Mouse (Mus musculus) CH12.LX (cell line): ENCODE data around the gene Fkbp4. TPM values are rescaled to one million over a fixed set of nuclear protein-coding genes. Genes with fewer than 3 reads are reported as not detected.
A peak's percentile ranks its signal among the peaks of the same experiment; 100 is the strongest.

ENCODE experiments used
- DNase-seq: peaks from one replicate; pipeline ENCODE4 v3.0.0-alpha.2; 2013; ENCODE audit errors: extremely low read depth
- H3K27ac ChIP-seq: 2 replicates; pipeline ENCODE4 v1.5.1; 2012; ENCODE audit warnings: low read depth, mild to moderate bottlenecking, control low read depth, moderate library complexity; ENCODE audit not compliant: insufficient read depth
- H3K27me3 ChIP-seq: replicated peaks from 2 replicates; pipeline ENCODE3; 2012; ENCODE audit warnings: inconsistent platforms
- H3K36me3 ChIP-seq, 2 experiments: replicated peaks in 1 of 2; 2 replicates each; pipeline versions ENCODE3 to v1.6.1; 2012; ENCODE audit warnings: inconsistent platforms in 1 of 2, low read length in 1 of 2, mild to moderate bottlenecking in 1 of 2, mixed read lengths in 1 of 2, moderate library complexity in 1 of 2; ENCODE audit not compliant: control insufficient read depth in 1 of 2, insufficient read depth in 1 of 2
- H3K4me1 ChIP-seq, 2 experiments: 2 replicates each; pipeline ENCODE4 v1.6.1; 2012; ENCODE audit warnings: inconsistent platforms in 1 of 2, moderate library complexity in 1 of 2; ENCODE audit not compliant: insufficient read depth in 2 of 2, control insufficient read depth in 1 of 2
- H3K4me2 ChIP-seq: 2 replicates; pipeline ENCODE4 v1.6.1; 2012; ENCODE audit warnings: low read depth, mild to moderate bottlenecking, control low read depth; ENCODE audit not compliant: poor library complexity, insufficient read depth, severe bottlenecking
- H3K4me3 ChIP-seq, 3 experiments: fragments of 150-350 bp in 1 of 3; sonication (generic) in 1 of 3; replicated peaks in 1 of 3; 2 replicates each; pipeline versions ENCODE3 to v1.5.1; 2011 to 2012; ENCODE audit warnings: low read depth in 2 of 3, low read length in 2 of 3, mild to moderate bottlenecking in 2 of 3, moderate library complexity in 2 of 3, control low read depth in 1 of 3, improper control_type of control experiment in 1 of 3, inconsistent platforms in 1 of 3, mixed read lengths in 1 of 3; ENCODE audit not compliant: poor library complexity in 1 of 3
- H3K79me2 ChIP-seq: replicated peaks from 2 replicates; pipeline ENCODE4 v1.6.1; 2012; ENCODE audit warnings: mild to moderate bottlenecking, moderate library complexity; ENCODE audit not compliant: control insufficient read depth, poor library complexity, insufficient read depth, severe bottlenecking; ENCODE audit errors: extremely low read depth
- H3K9ac ChIP-seq: 2 replicates; pipeline ENCODE4 v1.6.1; 2012; ENCODE audit warnings: low read depth, mild to moderate bottlenecking, control low read depth, moderate library complexity; ENCODE audit not compliant: insufficient read depth
- H3K9me3 ChIP-seq: replicated peaks from 2 replicates; pipeline ENCODE3; 2012; ENCODE audit warnings: low read length, inconsistent platforms, mixed read lengths
- BHLHE40 ChIP-seq: IDR thresholded peaks from 2 replicates; pipeline ENCODE4 v1.6.1; 2011; ENCODE audit warnings: mild to moderate bottlenecking, low read depth, low read length, improper control_type of control experiment
- GABPA ChIP-seq: IDR thresholded peaks from 2 replicates; pipeline ENCODE4 v1.6.1; 2012; ENCODE audit warnings: low read depth, low read length, improper control_type of control experiment, inconsistent platforms; ENCODE audit not compliant: insufficient replicate concordance
- HCFC1 ChIP-seq: IDR thresholded peaks from 2 replicates; pipeline ENCODE4 v1.6.1; 2012; ENCODE audit warnings: low read depth, mild to moderate bottlenecking, inconsistent platforms, low read length, improper control_type of control experiment
- IRF4 ChIP-seq: IDR thresholded peaks from 2 replicates; pipeline ENCODE4 v1.6.1; 2014; ENCODE audit warnings: low read depth, mild to moderate bottlenecking, inconsistent platforms, low read length, improper control_type of control experiment
- JUN ChIP-seq: IDR thresholded peaks from 2 replicates; pipeline ENCODE4 v1.6.1; 2011; ENCODE audit warnings: low read depth, mild to moderate bottlenecking, low read length, improper control_type of control experiment, moderate library complexity; ENCODE audit not compliant: insufficient read depth
- KAT2A ChIP-seq: IDR thresholded peaks from 2 replicates; pipeline ENCODE4 v1.6.1; 2012; ENCODE audit warnings: low read length, improper control_type of control experiment, inconsistent platforms; ENCODE audit not compliant: insufficient replicate concordance
- MAFK ChIP-seq: IDR thresholded peaks from 2 replicates; pipeline ENCODE4 v1.6.1; 2011; ENCODE audit warnings: low read length, improper control_type of control experiment; ENCODE audit not compliant: insufficient replicate concordance
- MEF2A ChIP-seq: IDR thresholded peaks from 2 replicates; pipeline ENCODE4 v1.6.1; 2014; ENCODE audit warnings: low read depth, mild to moderate bottlenecking, inconsistent platforms, low read length, improper control_type of control experiment, borderline replicate concordance
- NRF1 ChIP-seq: IDR thresholded peaks from 2 replicates; pipeline ENCODE4 v1.6.1; 2014; ENCODE audit warnings: low read depth, mild to moderate bottlenecking, inconsistent platforms, low read length, improper control_type of control experiment, moderate library complexity
- POLR2AphosphoS2 ChIP-seq: IDR thresholded peaks from 2 replicates; pipeline ENCODE4 v1.6.1; 2011; ENCODE audit warnings: low read depth, low read length, improper control_type of control experiment
- UBTF ChIP-seq: IDR thresholded peaks from 2 replicates; pipeline ENCODE4 v1.6.1; 2012; ENCODE audit warnings: low read depth, mild to moderate bottlenecking, inconsistent platforms, low read length, improper control_type of control experiment, moderate library complexity
- USF2 ChIP-seq: conservative IDR thresholded peaks from 2 replicates; pipeline ENCODE4 v1.6.1; 2011; ENCODE audit warnings: low read depth, low read length, improper control_type of control experiment
- ZKSCAN1 ChIP-seq: IDR thresholded peaks from 2 replicates; pipeline ENCODE4 v1.6.1; 2012; ENCODE audit warnings: low read depth, inconsistent platforms, low read length, improper control_type of control experiment, borderline replicate concordance
- ZNF384 ChIP-seq: IDR thresholded peaks from 2 replicates; pipeline ENCODE4 v1.6.1; 2012; ENCODE audit warnings: low read depth, low read length, improper control_type of control experiment, inconsistent platforms
- dilution Hi-C: fragments of 300-500 bp; cut with MboI; formaldehyde crosslinking; loops from 2 replicates; pipeline ENCODE4 v1.14.3; 2020; ENCODE audit warnings: low sequenced_read_pairs; ENCODE audit not compliant: extremely low pct_unique_long_range_greater_than_20kb, extremely low pct_ligation_motif_present
- in situ Hi-C: fragments of 300-500 bp; cut with MboI; formaldehyde crosslinking; loops from 3 replicates; pipeline ENCODE4 v1.14.3; 2019; ENCODE audit warnings: low sequenced_read_pairs, low pct_ligation_motif_present, low pct_unique_long_range_greater_than_20kb, mixed read lengths
- polyA plus RNA-seq: library from polyadenylated mRNA; unstranded; fragments of >175 nt; gene quantifications from 2 replicates; pipeline ENCODE4 v1.2.1, GENCODE M21; 2012; ENCODE audit warnings: low read depth; ENCODE audit not compliant: insufficient read length
- total RNA-seq, 2 experiments: library from RNA; depleted of rRNA; stranded (reverse); fragments of 300-350 nt in 1 of 2; fragments of >200 nt in 1 of 2; gene quantifications; 2 replicates each; pipeline ENCODE4 v1.2.3; 2012 to 2014

Fkbp4 gene
- total and polyA plus RNA-seq, 3 experiments = 198 to 304 (median 265) TPM

GRCm38 (mm10) chr6:128423496-128424268 is 14.8 kb downstream of the Fkbp4 start:
- H3K4me1 ChIP-seq = peaks cover 0 to 16% of the 10 kb centered on the region in 2 experiments; a peak in 2 of 4 replicates
- H3K9me3 ChIP-seq = no peaks in the 10 kb centered on the region
- peak overlapping the region; percentile 62 to 91 (median 72) for H3K4me3 ChIP-seq
- H3K4me2 ChIP-seq = peak overlapping the region; percentile 100
- in situ Hi-C loops (no loop called here), dilution Hi-C loops (no loop called here)
- peaks cover 21% of the 10 kb centered on the region for H3K79me2 ChIP-seq
- TF ChIP-seq ZNF384 = peak; percentile 57
- TF ChIP-seq UBTF = no peak
- no peak for TF ChIP-seq MEF2A
- peaks cover 4 to 37% of the 10 kb centered on the region in 2 experiments for H3K36me3 ChIP-seq
- no peak overlapping the region; the same call in 1 of the 2 replicates for H3K27ac ChIP-seq
- peak overlapping the region; percentile 94 for H3K9ac ChIP-seq
- DNase-seq = no peak
- no peaks in the 10 kb centered on the region for H3K27me3 ChIP-seq

- Histone ChIP-seq H3K27ac (no peak overlapping the region), H3K36me3 (peaks cover 4 to 35% of the 10 kb centered on the region in 2 experiments), H3K4me2 (no peak overlapping the region), H3K79me2 (peaks cover 21% of the 10 kb centered on the region), H3K9me3 (no peaks in the 10 kb centered on the region), H3K4me1 (peaks cover 0 to 16% of the 10 kb centered on the region in 2 experiments; a peak in 2 of 4 replicates), H3K4me3 (no peak overlapping the region), H3K9ac (no peak overlapping the region), H3K27me3 (no peaks in the 10 kb centered on the region)
- TF ChIP-seq MAFK = no peak
- no peak for TF ChIP-seq ZKSCAN1
- TF ChIP-seq USF2 = no peak
- no peak for TF ChIP-seq GABPA
- no peak for TF ChIP-seq JUN
- no peak for TF ChIP-seq KAT2A
- TF ChIP-seq IRF4 = no peak
- no peak for TF ChIP-seq HCFC1
- no peak for TF ChIP-seq BHLHE40
- no peak for TF ChIP-seq POLR2AphosphoS2
- TF ChIP-seq NRF1 = no peak
- dilution Hi-C loops = no loop called here
- in situ Hi-C loops = no loop called here
- DNase-seq = no peak
Measured at GRCm38 (mm10) chr6:128421480-128421879, 17.0 kb downstream of the Fkbp4 start.
